Mouse (Mus musculus) spleen, adult 18-20 months (tissue): ENCODE measurements around the gene Slc4a10.

ENCODE experiments used
- DNase-seq, 2 experiments: peaks; one replicate each; pipeline ENCODE4 v3.0.0; 2022; ENCODE audit warnings: mixed read lengths in 2 of 2

Gene Slc4a10

GRCm38 (mm10) chr2:62357259-62357658, 311.0 kb downstream of the Slc4a10 start:
- DNase-seq = no peak

DNA sequence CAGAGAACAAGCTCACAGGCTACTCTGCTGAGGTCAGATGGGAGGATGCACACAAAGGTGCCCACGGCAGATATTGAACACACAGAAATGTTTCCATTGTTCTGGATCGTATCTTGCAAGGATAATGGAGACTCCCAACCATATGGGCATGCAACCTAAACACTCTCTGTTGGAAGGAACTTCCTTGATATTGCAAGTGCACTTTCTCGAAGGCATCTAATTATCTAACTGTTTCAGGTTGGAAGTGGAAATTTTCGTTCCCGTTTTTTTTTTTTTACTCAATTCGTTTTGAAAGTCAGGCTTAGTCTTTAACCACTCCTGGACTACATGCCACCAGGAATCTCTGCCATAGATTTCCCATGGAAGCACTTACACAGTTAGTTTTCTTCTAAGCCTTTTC, 314.6 kb downstream of the Slc4a10 start:
- DNase-seq = no peak

DNA sequence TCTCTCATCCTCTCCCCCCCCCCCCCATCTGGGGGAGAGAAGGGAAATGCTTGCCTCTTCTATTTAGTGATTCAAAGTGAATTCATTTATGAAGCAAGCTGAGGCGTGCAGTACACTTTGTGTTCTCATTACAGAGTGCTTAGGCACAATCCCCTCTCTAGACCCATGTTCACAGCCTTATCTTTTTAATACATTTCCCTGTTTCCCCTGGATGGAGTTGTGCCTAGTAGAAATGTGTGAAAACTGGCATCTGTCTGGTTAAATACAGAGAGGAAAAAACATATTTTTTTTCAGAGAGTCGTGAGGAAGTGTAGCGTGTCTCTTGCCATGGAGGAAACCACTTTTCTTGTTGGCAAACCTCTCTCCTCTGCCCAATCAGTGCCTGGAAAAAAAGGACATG, 315.3 kb downstream of the Slc4a10 start:
- no peak for DNase-seq

- DNase-seq = no peak
Measured at GRCm38 (mm10) chr2:62362211-62362610, 315.9 kb downstream of the Slc4a10 start.

DNA sequence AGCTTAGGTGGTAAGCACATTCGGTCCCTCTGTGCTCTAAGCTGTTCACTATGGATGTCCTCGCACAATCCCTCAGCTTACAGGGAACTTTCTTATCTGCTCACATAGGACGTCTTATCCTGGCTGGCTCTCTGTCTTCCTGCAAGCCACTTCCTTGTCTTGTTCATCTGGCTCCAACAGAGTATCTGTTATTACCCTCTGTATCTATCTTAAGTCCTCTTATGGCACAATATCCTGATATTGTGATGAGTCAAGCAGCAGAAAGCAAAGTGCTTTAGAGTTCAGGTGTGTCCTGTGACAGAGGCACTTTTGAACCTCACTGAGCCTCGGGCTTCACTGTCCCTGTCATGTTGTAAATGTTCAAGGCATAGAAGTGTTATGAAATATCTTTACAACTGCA, 317.3 kb downstream of the Slc4a10 start:
- DNase-seq = no peak

DNA sequence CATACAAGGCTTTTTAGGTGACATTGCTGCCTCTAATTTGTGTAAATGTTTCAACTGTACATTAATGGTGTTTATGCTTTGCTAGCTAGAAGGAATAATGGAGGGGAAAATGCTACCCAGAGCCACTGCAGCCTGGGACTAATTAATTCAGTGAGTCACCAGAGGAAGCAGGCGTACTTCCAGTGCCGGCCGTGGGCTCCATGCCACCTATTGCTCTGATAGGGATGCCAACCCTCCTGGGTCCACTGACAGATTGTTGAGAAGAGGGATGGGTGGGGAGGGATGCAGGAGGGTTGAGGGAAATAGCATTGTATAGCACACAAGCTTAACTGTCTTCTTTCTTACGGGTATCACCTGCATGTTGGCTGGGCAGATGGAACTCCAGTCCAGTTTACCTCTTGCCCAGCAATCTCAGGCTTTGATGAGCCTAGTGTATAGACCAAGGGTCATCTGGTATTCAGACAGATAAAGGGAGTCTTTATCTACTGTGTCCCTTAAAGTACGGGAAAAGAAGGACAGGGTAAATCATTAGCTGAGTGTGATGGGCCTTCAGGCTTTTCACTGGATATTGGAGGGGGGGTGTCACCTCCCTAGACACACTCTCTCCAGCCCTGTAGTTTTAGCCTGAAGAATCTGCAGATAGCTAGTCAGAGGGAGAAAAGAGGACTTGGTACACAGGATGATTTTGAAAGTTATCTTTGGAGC, 322.2 kb downstream of the Slc4a10 start:
- DNase-seq = no peak

DNA sequence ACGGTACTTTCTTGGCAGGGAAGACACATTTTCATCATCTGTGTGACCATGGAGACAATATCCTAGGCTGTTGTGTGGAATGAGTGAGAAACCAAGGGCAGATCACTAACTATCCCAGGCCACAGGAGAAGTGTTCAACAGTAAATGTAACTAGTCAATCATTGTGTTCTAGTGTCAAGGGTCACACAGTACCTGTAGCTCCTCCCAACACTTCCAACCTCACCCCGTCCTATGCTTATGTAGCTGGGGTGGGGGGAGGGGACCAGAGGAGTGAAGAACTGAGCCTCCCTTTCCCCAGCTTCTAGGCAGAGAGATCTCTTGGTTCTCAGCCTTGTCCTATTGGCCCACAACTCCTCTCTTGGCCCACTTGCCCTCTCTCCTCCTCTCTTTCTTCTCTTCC, 323.8 kb downstream of the Slc4a10 start:
- no peak for DNase-seq

GRCm38 (mm10) chr2:62373692-62374091, 327.4 kb downstream of the Slc4a10 start:
- DNase-seq = no peak
